Mouse (Mus musculus) heart, postnatal 0 days (tissue): ENCODE measurements around the gene Gm11444.

ENCODE experiments used
- CTCF ChIP-seq: IDR thresholded peaks from 2 replicates; pipeline ENCODE4 v1.5.1; 2016; ENCODE audit warnings: antibody characterized with exemption, control low read depth, low read depth
- EP300 ChIP-seq: IDR thresholded peaks from 2 replicates; pipeline ENCODE4 v1.6.1; 2016; ENCODE audit warnings: antibody characterized with exemption, low read depth

DNA sequence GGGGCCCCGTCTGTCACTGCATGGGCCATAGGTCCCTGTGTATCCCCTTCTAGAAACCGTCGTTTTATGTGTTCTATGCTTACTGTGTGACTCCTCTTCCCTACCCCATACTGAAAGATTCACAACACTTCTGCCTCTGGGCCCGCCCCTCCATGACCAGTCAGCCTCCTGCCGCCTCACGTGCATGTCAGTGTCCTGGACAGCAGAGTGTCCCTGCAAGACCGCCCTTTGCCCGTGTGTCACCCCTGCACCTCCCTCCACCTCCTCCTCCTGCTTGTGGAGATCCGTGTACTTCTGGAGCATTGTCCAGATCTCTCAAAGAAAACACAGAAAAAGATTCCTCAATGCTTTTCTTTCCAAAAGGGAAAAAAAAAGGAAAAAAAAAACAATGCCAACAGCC lies 28.5 kb downstream of the Gm11444 start:
- TF ChIP-seq CTCF: no peak
- no peak for TF ChIP-seq EP300
